Mouse (Mus musculus) heart, embryonic 15.5 days (tissue): ENCODE measurements around the gene Pgpep1. TPM values are rescaled to one million over a fixed set of nuclear protein-coding genes. Genes with fewer than 3 reads are reported as not detected.

ENCODE experiments used
- ATAC-seq: fragments of 200-750 bp; cut with Nextera tagmentation; replicated peaks from 2 replicates; pipeline ENCODE4 v1.8.0; 2017; ENCODE audit warnings: low read depth, moderate TSS enrichment; ENCODE audit not compliant: insufficient number of reproducible peaks, insufficient read depth, low FRiP score
- H3K27ac ChIP-seq: fragments of 300-500 bp; sonication (generic); 2 replicates; pipeline ENCODE4 v1.5.1; 2015; ENCODE audit warnings: mild to moderate bottlenecking, inconsistent platforms
- H3K27me3 ChIP-seq: fragments of 300-500 bp; sonication (generic); 2 replicates; pipeline ENCODE4 v1.6.1; 2015; ENCODE audit warnings: inconsistent platforms
- H3K36me3 ChIP-seq: fragments of 300-500 bp; sonication (generic); 2 replicates; pipeline ENCODE4 v1.6.1; 2015; ENCODE audit warnings: mild to moderate bottlenecking, inconsistent platforms
- H3K4me1 ChIP-seq: fragments of 300-500 bp; sonication (generic); replicated peaks from 2 replicates; pipeline ENCODE4 v1.6.1; 2015; ENCODE audit warnings: inconsistent platforms
- H3K4me2 ChIP-seq: fragments of 300-500 bp; sonication (generic); 2 replicates; pipeline ENCODE4 v1.6.1; 2015; ENCODE audit warnings: inconsistent platforms, mild to moderate bottlenecking, moderate library complexity
- H3K4me3 ChIP-seq: fragments of 300-500 bp; sonication (generic); 2 replicates; pipeline ENCODE4 v1.5.1; 2015; ENCODE audit warnings: mild to moderate bottlenecking, inconsistent platforms
- H3K9ac ChIP-seq: fragments of 300-500 bp; sonication (generic); 2 replicates; pipeline ENCODE4 v1.6.1; 2015; ENCODE audit warnings: mild to moderate bottlenecking, inconsistent platforms
- H3K9me3 ChIP-seq: fragments of 300-500 bp; sonication (generic); replicated peaks from 2 replicates; pipeline ENCODE4 v1.6.1; 2016; ENCODE audit warnings: inconsistent platforms
- WGBS: fragments of 180-500 bp; shearing (Covaris S2); methylation state at CpG from one replicate; pipeline ENCODE4 v1.1.7; 2015; ENCODE audit warnings: mixed read lengths; 5-methylcytosine and 5-hydroxymethylcytosine counted together
- polyA plus RNA-seq: library from polyadenylated mRNA; unstranded; fragments of >200 nt; fragmentation: Nextera tagmentation; extraction: Ambion mirVana; gene quantifications from 2 replicates; pipeline ENCODE4 v1.2.1, GENCODE M21; 2015

The Pgpep1 gene
- polyA plus RNA-seq, 1 experiment from 2014 or later, result 32.2 TPM

GRCm38 (mm10) chr8:70698310-70699109 lies 38.3 kb upstream of the Pgpep1 start, which contains the start of gene Jund:
Gene Jund (plus strand): TSS chr8:70698949.
- peaks cover 62% of the 10 kb centered on the region for H3K4me1 ChIP-seq
- under 1% methylated on average over 63 of the region's 69 CpGs for WGBS
- peak within 1 kb of the TSS; percentile 96 for H3K9ac ChIP-seq
- no peaks in the 10 kb centered on the region for H3K27me3 ChIP-seq
- H3K4me3 ChIP-seq, result peak within 1 kb of the TSS; percentile 87
- H3K4me2 ChIP-seq, result peak within 1 kb of the TSS; percentile 77
- ATAC-seq, result peak; percentile 90
- no peaks in the 10 kb centered on the region; the same call in 1 of the 2 replicates for H3K36me3 ChIP-seq
- H3K27ac ChIP-seq, result peak within 1 kb of the TSS; percentile 98
- H3K9me3 ChIP-seq, result no peaks in the 10 kb centered on the region

- 67% methylated on average over 12 of the region's 12 CpGs for WGBS
- no peaks in the 10 kb centered on the region for H3K27me3 ChIP-seq
- H3K27ac ChIP-seq, result peak overlapping the region; percentile 98
- H3K9me3 ChIP-seq, result no peaks in the 10 kb centered on the region
- ATAC-seq, result no peak
- peak overlapping the region; percentile 77 for H3K4me2 ChIP-seq
- H3K36me3 ChIP-seq, result no peaks in the 10 kb centered on the region; the same call in 1 of the 2 replicates
- H3K4me3 ChIP-seq, result peak overlapping the region; percentile 87
- peaks cover 58% of the 10 kb centered on the region for H3K4me1 ChIP-seq
- peak overlapping the region; percentile 64 for H3K9ac ChIP-seq
Measured at GRCm38 (mm10) chr8:70697366-70698250, 37.4 kb upstream of the Pgpep1 start.

- WGBS, result 41% methylated on average over 4 of the region's 4 CpGs
- Histone ChIP-seq H3K4me2 (peak overlapping the region; percentile 55), H3K27ac (peak overlapping the region; percentile 98), H3K9ac (peak overlapping the region; percentile 64), H3K4me3 (peak overlapping the region; percentile 31), H3K36me3 (no peaks in the 10 kb centered on the region; the same call in 1 of the 2 replicates), H3K4me1 (peaks cover 56% of the 10 kb centered on the region), H3K9me3 (no peaks in the 10 kb centered on the region), H3K27me3 (no peaks in the 10 kb centered on the region)
- no peak for ATAC-seq
Measured at GRCm38 (mm10) chr8:70696946-70697345, 36.8 kb upstream of the Pgpep1 start.

GRCm38 (mm10) chr8:70696019-70696885 lies 36.1 kb upstream of the Pgpep1 start:
- Histone ChIP-seq H3K4me3 (peak overlapping the region; percentile 31), H3K27ac (peak overlapping the region; percentile 98), H3K4me1 (peaks cover 56% of the 10 kb centered on the region), H3K4me2 (peak overlapping the region; percentile 55), H3K9me3 (no peaks in the 10 kb centered on the region), H3K36me3 (no peaks in the 10 kb centered on the region; the same call in 1 of the 2 replicates), H3K27me3 (no peaks in the 10 kb centered on the region), H3K9ac (peak overlapping the region; percentile 64)
- whole genome bisulfite sequencing, result 3% methylated on average over 31 of the region's 31 CpGs
- peak; percentile 8; the same call in 1 of the 2 replicates for ATAC-seq

- Histone ChIP-seq H3K4me2 (peak overlapping the region; percentile 55), H3K9ac (peak overlapping the region; percentile 24; the same call in 1 of the 2 replicates), H3K27ac (peak overlapping the region; percentile 98), H3K4me3 (no peak overlapping the region), H3K27me3 (no peaks in the 10 kb centered on the region), H3K4me1 (peaks cover 51% of the 10 kb centered on the region), H3K36me3 (no peaks in the 10 kb centered on the region), H3K9me3 (no peaks in the 10 kb centered on the region)
- 35% methylated on average over 32 of the region's 32 CpGs for WGBS
- no peak for ATAC-seq
Measured at GRCm38 (mm10) chr8:70695318-70696018, 35.3 kb upstream of the Pgpep1 start.

GRCm38 (mm10) chr8:70693636-70694035 lies 33.4 kb upstream of the Pgpep1 start:
- no peak for ATAC-seq

GRCm38 (mm10) chr8:70691727-70692231 lies 31.6 kb upstream of the Pgpep1 start:
- Histone ChIP-seq H3K27me3 (no peaks in the 10 kb centered on the region), H3K9ac (peak overlapping the region; percentile 58), H3K9me3 (no peaks in the 10 kb centered on the region), H3K4me3 (peak overlapping the region; percentile 39), H3K36me3 (no peaks in the 10 kb centered on the region), H3K27ac (peak overlapping the region; percentile 20; the same call in 1 of the 2 replicates), H3K4me1 (peaks cover 53% of the 10 kb centered on the region), H3K4me2 (peak overlapping the region; percentile 71)
- WGBS, result 4% methylated on average over 19 of the region's 20 CpGs
- 0 out of 2 replicates have a peak, but pooled peaks have one; percentile 16 for ATAC-seq

More at GRCm38 (mm10) chr8:70693636-70694035, 33.4 kb upstream of the Pgpep1 start:
- no peak overlapping the region for H3K9ac ChIP-seq
- no peaks in the 10 kb centered on the region for H3K36me3 ChIP-seq
- peaks cover 58% of the 10 kb centered on the region for H3K4me1 ChIP-seq
- H3K4me2 ChIP-seq, result no peak overlapping the region
- no peaks in the 10 kb centered on the region for H3K27me3 ChIP-seq
- no peak overlapping the region for H3K4me3 ChIP-seq
- no peak overlapping the region for H3K27ac ChIP-seq
- H3K9me3 ChIP-seq, result no peaks in the 10 kb centered on the region
- 60% methylated on average over 5 of the region's 5 CpGs for WGBS

- 74% methylated on average over 4 of the region's 4 CpGs for WGBS
- Histone ChIP-seq H3K9ac (no peak overlapping the region), H3K4me3 (no peak overlapping the region)
Measured at GRCm38 (mm10) chr8:70691230-70691629, 31.0 kb upstream of the Pgpep1 start.

GRCm38 (mm10) chr8:70689892-70690390 lies 29.8 kb upstream of the Pgpep1 start:
- no peaks in the 10 kb centered on the region for H3K27me3 ChIP-seq
- no peaks in the 10 kb centered on the region for H3K9me3 ChIP-seq
- no peak overlapping the region for H3K9ac ChIP-seq
- no peak for ATAC-seq
- H3K36me3 ChIP-seq, result no peaks in the 10 kb centered on the region
- no peak overlapping the region for H3K4me3 ChIP-seq
- no peak overlapping the region for H3K4me2 ChIP-seq
- H3K4me1 ChIP-seq, result peaks cover 37% of the 10 kb centered on the region
- no peak overlapping the region for H3K27ac ChIP-seq
- 69% methylated on average over 5 of the region's 5 CpGs for WGBS

More at GRCm38 (mm10) chr8:70691230-70691629, 31.0 kb upstream of the Pgpep1 start:
- peaks cover 49% of the 10 kb centered on the region for H3K4me1 ChIP-seq
- no peaks in the 10 kb centered on the region for H3K36me3 ChIP-seq
- peak overlapping the region; percentile 20; the same call in 1 of the 2 replicates for H3K27ac ChIP-seq
- H3K4me2 ChIP-seq, result peak overlapping the region; percentile 71
- H3K27me3 ChIP-seq, result no peaks in the 10 kb centered on the region
- ATAC-seq, result no peak
- no peaks in the 10 kb centered on the region for H3K9me3 ChIP-seq

GRCm38 (mm10) chr8:70688136-70688535 lies 27.9 kb upstream of the Pgpep1 start:
- Histone ChIP-seq H3K36me3 (no peaks in the 10 kb centered on the region), H3K9me3 (no peaks in the 10 kb centered on the region), H3K27ac (no peak overlapping the region), H3K4me1 (peaks cover 31% of the 10 kb centered on the region), H3K27me3 (no peaks in the 10 kb centered on the region), H3K9ac (no peak overlapping the region), H3K4me2 (no peak overlapping the region), H3K4me3 (no peak overlapping the region)
- no peak for ATAC-seq
- 86% methylated on average over 3 of the region's 3 CpGs for WGBS
